Mouse (Mus musculus) MEL (cell line): Measurements from ENCODE around the gene Afap1l2.

Source experiments
- E2F4 ChIP-seq: IDR thresholded peaks from 2 replicates; pipeline ENCODE4 v1.6.1; 2011; ENCODE audit warnings: low read depth, low read length, improper control_type of control experiment, borderline replicate concordance
- HCFC1 ChIP-seq: IDR thresholded peaks from 2 replicates; pipeline ENCODE4 v1.6.1; 2012; ENCODE audit warnings: low read depth, mild to moderate bottlenecking, inconsistent platforms, low read length, improper control_type of control experiment, moderate library complexity
- MEF2A ChIP-seq: IDR thresholded peaks from 2 replicates; pipeline ENCODE4 v1.6.1; 2014; ENCODE audit warnings: low read depth, mild to moderate bottlenecking, inconsistent platforms, low read length, improper control_type of control experiment; ENCODE audit not compliant: poor library complexity, insufficient replicate concordance, severe bottlenecking; ENCODE audit errors: extremely low read depth
- TBP ChIP-seq: IDR thresholded peaks from 2 replicates; pipeline ENCODE4 v1.8.0; 2011; ENCODE audit warnings: low read depth, low read length, improper control_type of control experiment

GRCm38 (mm10) chr19:56873816-56874600, 134.0 kb downstream of the Afap1l2 start, which contains the start of gene Vwa2:
- no peak for TF ChIP-seq MEF2A
- TF ChIP-seq HCFC1: no peak
- no peak for TF ChIP-seq E2F4
- no peak for TF ChIP-seq TBP
